Mouse (Mus musculus) kidney, embryonic 16.5 days (tissue): ENCODE measurements around the gene Cxcl2. TPM values are rescaled to one million over a fixed set of nuclear protein-coding genes. Genes with fewer than 3 reads are reported as not detected.

Source experiments
- polyA plus RNA-seq: library from polyadenylated mRNA; unstranded; fragments of >200 nt; fragmentation: Nextera tagmentation; extraction: Ambion mirVana; gene quantifications from 2 replicates; pipeline ENCODE4 v1.2.1, GENCODE M21; 2015

Cxcl2 gene
- polyA plus RNA-seq, 1 experiment from 2014 or later = 0.10 TPM

Other genes with a start within 250 kb of the Cxcl2 start
- gene Cxcl5, start 144.5 kb upstream of the Cxcl2 start, polyA plus RNA-seq = 0.14 TPM in 1 of 2 replicates, not detected in the other
- gene Ppbp, start 135.4 kb upstream of the Cxcl2 start, polyA plus RNA-seq = 1.5 and 1.9 TPM in 2 replicates
- gene Pf4, start 131.4 kb upstream of the Cxcl2 start, polyA plus RNA-seq = 39.7 and 44.8 TPM in 2 replicates
- not detected in 2 replicates for gene Cxcl3, start 117.8 kb upstream of the Cxcl2 start, polyA plus RNA-seq
- gene Cxcl15, start 109.3 kb upstream of the Cxcl2 start, polyA plus RNA-seq = 0.61 TPM in 1 of 2 replicates, not detected in the other
- 0.75 and 1.5 TPM in 2 replicates for gene Cxcl1, start 12.6 kb upstream of the Cxcl2 start, polyA plus RNA-seq
- gene Mthfd2l, start 27.2 kb downstream of the Cxcl2 start, polyA plus RNA-seq = 40.0 and 41.5 TPM in 2 replicates
- gene Epgn, start 123.6 kb downstream of the Cxcl2 start, polyA plus RNA-seq = 0.09 and 0.11 TPM in 2 replicates
- not detected in 2 replicates for gene Ereg, start 170.8 kb downstream of the Cxcl2 start, polyA plus RNA-seq
- 0.19 and 0.39 TPM in 2 replicates for gene Areg, start 235.7 kb downstream of the Cxcl2 start, polyA plus RNA-seq